In the genomic region with DNA sequence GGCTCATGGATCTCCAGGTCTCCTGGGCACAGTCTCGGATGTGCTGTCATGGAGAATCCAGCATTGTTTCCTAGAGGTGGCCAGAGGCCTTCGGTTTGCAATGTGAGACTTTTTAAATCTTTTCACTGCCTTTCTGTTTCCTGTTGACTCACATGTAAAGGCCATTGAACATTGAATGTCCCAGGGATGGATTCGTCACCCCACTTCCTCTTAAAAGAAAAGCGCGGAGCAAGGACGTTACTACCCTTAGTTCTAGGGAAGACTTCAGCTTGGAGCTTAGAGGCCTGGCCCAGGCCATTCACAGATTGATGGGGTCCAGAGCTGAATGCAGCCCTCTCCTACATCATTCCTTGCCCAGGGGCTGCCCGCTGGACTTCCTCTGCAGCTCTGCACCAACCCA, we compare ENCODE assay signal across 11 mouse cellular contexts. TPM values are rescaled to one million over a fixed set of nuclear protein-coding genes. Genes with fewer than 3 reads are reported as not detected.
DNase-seq lines count a peak whose midpoint lies in the region; ATAC-seq and TF ChIP-seq lines count a peak whose summit lies in the region.
"Had no signal": no experiment of that assay in that cellular context is flagged by ENCODE, and none has a peak within 500 bp of the region (broad histone marks: within the 10 kb centered on the region; RNA-seq: fewer than 3 reads in every experiment).

No protein-coding gene starts in this region.

- TF ChIP-seq POLR2A in bone marrow macrophage, adult 2 months (IDR thresholded peaks at IDR 0.05; ENCODE audit: borderline replicate concordance, low read depth, low read length): no peak

- ATAC-seq in heart, embryonic 11.5 days (replicated peaks; ENCODE audit: insufficient number of reproducible peaks, low FRiP score, low TSS enrichment): no peak
- ATAC-seq in kidney, postnatal 0 days (replicated peaks; ENCODE audit: low FRiP score, low read depth): no peak
- no peak for ATAC-seq in stomach, embryonic 14.5 days (ENCODE audit: insufficient number of reproducible peaks, insufficient read depth, low FRiP score, low read depth)
- no peak for ATAC-seq in CD4-positive, CD25-positive, alpha-beta regulatory T cell, adult 4 months

- intact Hi-C loops in heart, postnatal 10 days (cut with DNase I): no loop called here

- no peaks in the 10 kb centered on the region for H3K27me3 ChIP-seq in heart, embryonic 11.5 days (ENCODE audit: control insufficient read depth, insufficient read depth, low read length)
- H3K27me3 ChIP-seq in kidney, postnatal 0 days (ENCODE audit: insufficient read depth, low read length): no peaks in the 10 kb centered on the region
- H3K27me3 ChIP-seq in stomach, embryonic 14.5 days (ENCODE audit: control insufficient read depth, insufficient read depth, low read length): no peaks in the 10 kb centered on the region
- H3K27me3 ChIP-seq: lung, embryonic 15.5 days; neural tube, embryonic 12.5 days had no signal

- no peaks in the 10 kb centered on the region for H3K9me3 ChIP-seq in heart, embryonic 11.5 days (replicated peaks; ENCODE audit: control insufficient read depth, low read length)
- no peaks in the 10 kb centered on the region for H3K9me3 ChIP-seq in kidney, postnatal 0 days (replicated peaks; ENCODE audit: low read length)
- no peaks in the 10 kb centered on the region for H3K9me3 ChIP-seq in stomach, embryonic 14.5 days (ENCODE audit: control insufficient read depth, low read depth, low read length)
- H3K9me3 ChIP-seq: lung, embryonic 15.5 days; neural tube, embryonic 12.5 days had no signal

- H3K36me3 ChIP-seq in heart, embryonic 11.5 days (ENCODE audit: control insufficient read depth, insufficient read depth, low read length): 0 out of 2 replicates have a peak, but pooled peaks cover 3% of the 10 kb centered on the region
- 0 out of 2 replicates have a peak, but pooled peaks cover 5% of the 10 kb centered on the region for H3K36me3 ChIP-seq in kidney, postnatal 0 days (ENCODE audit: insufficient read depth, low read length)
- peaks cover 13% of the 10 kb centered on the region; the same call in 1 of the 2 replicates for H3K36me3 ChIP-seq in stomach, embryonic 14.5 days (ENCODE audit: control insufficient read depth, insufficient read depth, low read length)

- H3K4me2 ChIP-seq in heart, embryonic 11.5 days: no peak overlapping the region
- no peak overlapping the region for H3K4me2 ChIP-seq in kidney, postnatal 0 days (ENCODE audit: low read length)
- no peak overlapping the region for H3K4me2 ChIP-seq in stomach, embryonic 14.5 days (replicated peaks; ENCODE audit: low read depth, low read length)
- H3K4me2 ChIP-seq: lung, embryonic 15.5 days; neural tube, embryonic 12.5 days had no signal

- no peak overlapping the region for H3K9ac ChIP-seq in heart, embryonic 11.5 days (ENCODE audit: low read depth, low read length)
- H3K9ac ChIP-seq in kidney, postnatal 0 days (ENCODE audit: low read depth, low read length): no peak overlapping the region
- H3K9ac ChIP-seq in stomach, embryonic 14.5 days (replicated peaks; ENCODE audit: low read depth, low read length): no peak overlapping the region
- H3K9ac ChIP-seq: lung, embryonic 15.5 days; neural tube, embryonic 12.5 days had no signal

- 74% methylated on average over 7 of the region's 7 CpGs for WGBS in heart, embryonic 11.5 days (ENCODE audit: insufficient replicate concordance)
- 71% methylated on average over 7 of the region's 7 CpGs for WGBS in kidney, postnatal 0 days
- 83% methylated on average over 7 of the region's 7 CpGs for WGBS in stomach, embryonic 14.5 days

- no peak for DNase-seq in heart, postnatal 10 days
- DNase-seq in kidney, postnatal 0 days (ENCODE audit: low spot score): no peak
- DNase-seq in kidney, postnatal 25 days: no peak
- DNase-seq in left cerebral cortex, adult 9 months (ENCODE audit: low spot score in 2 of 2): no peak
- DNase-seq: cerebellum, adult 8-10 months had no signal

- H3K27ac ChIP-seq in heart, embryonic 11.5 days (ENCODE audit: low read depth, low read length): peak overlapping the region; percentile 6; the same call in 1 of the 2 replicates
- peak overlapping the region; percentile 62 for H3K27ac ChIP-seq in kidney, postnatal 0 days
- H3K27ac ChIP-seq in bone marrow macrophage, adult 2 months (ENCODE audit: insufficient read depth, low read depth, low read length): peak overlapping the region; percentile 66
- H3K27ac ChIP-seq in stomach, embryonic 14.5 days (ENCODE audit: low read length): 0 out of 2 replicates have a peak overlapping the region, but pooled peaks have one; percentile 11
- H3K27ac ChIP-seq: lung, embryonic 15.5 days; neural tube, embryonic 12.5 days had no signal

- H3K4me3 ChIP-seq in heart, embryonic 11.5 days (ENCODE audit: low read depth, low read length): no peak overlapping the region
- no peak overlapping the region for H3K4me3 ChIP-seq in kidney, postnatal 0 days (replicated peaks; ENCODE audit: low read depth, low read length)
- no peak overlapping the region for H3K4me3 ChIP-seq in bone marrow macrophage, adult 2 months (ENCODE audit: insufficient read depth, low read length)
- H3K4me3 ChIP-seq in stomach, embryonic 14.5 days (ENCODE audit: low read depth, low read length): no peak overlapping the region
- H3K4me3 ChIP-seq: lung, embryonic 15.5 days; neural tube, embryonic 12.5 days had no signal

- no peak for TF ChIP-seq CTCF in kidney, postnatal 0 days (IDR thresholded peaks at IDR 0.05; ENCODE audit: low read depth)
- no peak for TF ChIP-seq CTCF in bone marrow macrophage, adult 2 months (IDR thresholded peaks at IDR 0.05; ENCODE audit: low read depth, low read length)

- peaks cover 62% of the 10 kb centered on the region for H3K4me1 ChIP-seq in heart, embryonic 11.5 days (ENCODE audit: control insufficient read depth, insufficient read depth, low read length)
- peaks cover 28% of the 10 kb centered on the region; the same call in 1 of the 2 replicates for H3K4me1 ChIP-seq in kidney, postnatal 0 days (replicated peaks; ENCODE audit: insufficient read depth, low read length)
- H3K4me1 ChIP-seq in bone marrow macrophage, adult 2 months (ENCODE audit: control insufficient read depth, insufficient read depth, low read length): peaks cover 65% of the 10 kb centered on the region
- peaks cover 36% of the 10 kb centered on the region for H3K4me1 ChIP-seq in stomach, embryonic 14.5 days (ENCODE audit: control insufficient read depth, insufficient read depth, low read length)

RNA-seq across cellular contexts. Expression of a gene that starts 35.2 kb away (rescaled TPM):
- polyA plus RNA-seq in heart, embryonic 11.5 days (2014; fragmentation: Nextera tagmentation; extraction: Ambion mirVana): 316 and 319 TPM in 2 replicates
- 100 to 1,000 TPM; 394 to 406 TPM for total RNA-seq in heart, postnatal 10 days (2021)
- polyA plus RNA-seq in kidney, postnatal 0 days (2015; fragmentation: Nextera tagmentation; extraction: Ambion mirVana): 304 and 348 TPM in 2 replicates
- polyA plus RNA-seq in bone marrow macrophage, adult 2 months (2012; ENCODE audit: insufficient read depth, insufficient read length, missing spikeins): 483 and 496 TPM in 2 replicates
- polyA plus RNA-seq in stomach, embryonic 14.5 days (2014; fragmentation: Nextera tagmentation; extraction: Ambion mirVana): 280 and 301 TPM in 2 replicates
- 100 to 1,000 TPM; 479 to 616 TPM for polyA plus RNA-seq in CD4-positive, CD25-positive, alpha-beta regulatory T cell, adult 4 months (2017; shearing (Covaris generic))

Comparison
In these comparisons a context has a peak if more than half of its experiments do, and no peak if none do; other contexts are left out.
1. H3K27ac ChIP-seq: peak in every context shown above with its lines; median percentile 66 in bone marrow macrophage, adult 2 months; 62 in kidney, postnatal 0 days; 11 in stomach, embryonic 14.5 days; 6 in heart, embryonic 11.5 days.